Mouse (Mus musculus): ENCODE results near the gene Nrm. TPM values are rescaled to one million over a fixed set of nuclear protein-coding genes. Genes with fewer than 3 reads are reported as not detected.

Gene Nrm
- 1 to 10 TPM; 1.7 to 2.9 (median 1.8) TPM for total RNA-seq (2022)

DNA sequence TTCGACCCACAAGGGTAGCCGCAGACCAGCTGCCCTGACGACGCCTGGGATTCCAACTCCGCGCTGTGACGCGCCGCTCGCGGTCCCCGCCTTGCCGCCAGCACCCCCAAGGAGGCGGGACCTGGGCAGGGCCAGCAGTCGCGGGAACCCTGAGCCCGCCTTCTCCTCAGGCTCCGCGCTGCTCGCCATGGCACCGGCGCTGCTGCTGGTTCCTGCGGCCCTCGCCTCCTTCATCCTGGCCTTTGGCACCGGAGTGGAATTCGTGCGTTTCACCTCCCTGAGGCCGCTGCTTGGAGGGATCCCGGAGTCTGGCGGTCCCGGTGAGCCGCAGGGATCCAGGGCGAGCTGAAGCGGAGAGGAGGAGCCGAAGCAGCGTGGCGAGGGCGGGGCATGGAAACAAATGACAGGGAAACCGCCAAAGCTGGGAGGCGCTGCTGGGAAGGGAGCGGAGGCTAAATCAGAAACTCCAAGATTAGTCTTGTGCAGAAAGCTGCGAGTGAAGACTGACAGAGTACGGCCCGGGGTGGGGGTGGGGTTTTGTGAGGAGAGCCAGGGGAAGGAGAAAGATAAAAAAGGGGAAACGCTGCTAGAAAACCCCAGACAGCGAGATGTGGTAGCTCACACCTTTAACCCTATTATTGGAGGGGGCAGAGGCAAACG lies at the start of gene Nrm:
Gene Nrm (plus strand): TSS at position 121 of the 660 bp plus-strand sequence.
- peak; percentile 95 for DNase-seq (ENCODE audit: low spot score)

DNA sequence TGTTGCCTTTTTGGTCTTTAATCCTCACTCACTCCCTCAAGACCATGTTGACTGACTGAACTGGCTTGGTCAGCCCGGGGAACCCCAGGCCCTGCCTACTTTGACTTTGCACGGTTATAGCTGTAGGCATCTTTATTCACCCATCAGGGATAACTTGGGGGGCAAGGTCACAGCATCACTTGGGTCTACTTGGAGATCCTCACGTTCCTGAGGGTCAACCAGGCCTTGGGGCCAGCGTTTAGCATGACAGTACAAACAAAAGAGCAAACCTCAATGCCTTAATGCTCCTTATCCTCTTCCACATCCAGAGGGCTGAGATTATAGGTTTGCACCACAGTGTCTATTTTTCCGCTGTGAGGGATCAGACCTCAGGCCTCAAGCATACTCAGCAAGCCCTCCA lies 48.8 kb upstream of the Nrm start:
- no peak for DNase-seq (ENCODE audit: low spot score)

DNA sequence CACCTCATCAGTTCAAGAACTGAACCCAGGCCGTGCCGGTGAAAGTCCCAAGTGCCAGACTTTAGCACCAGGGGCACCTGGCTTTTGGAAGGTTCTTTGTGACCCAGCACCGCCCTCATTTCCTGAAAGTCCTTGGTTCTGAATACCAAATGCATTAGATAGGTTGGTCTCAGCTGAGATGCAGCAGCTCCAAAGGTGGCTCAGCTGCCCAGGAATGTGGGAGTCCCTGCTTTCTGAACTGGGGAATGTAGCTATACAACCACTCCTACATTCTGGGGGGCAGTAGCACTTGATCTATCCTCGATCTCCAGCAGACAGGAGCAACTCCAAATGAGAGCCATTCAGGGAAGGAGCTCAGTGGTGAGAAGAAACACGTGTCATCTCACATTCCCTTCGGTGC lies 48.4 kb upstream of the Nrm start:
- no peak for DNase-seq (ENCODE audit: low spot score)

DNA sequence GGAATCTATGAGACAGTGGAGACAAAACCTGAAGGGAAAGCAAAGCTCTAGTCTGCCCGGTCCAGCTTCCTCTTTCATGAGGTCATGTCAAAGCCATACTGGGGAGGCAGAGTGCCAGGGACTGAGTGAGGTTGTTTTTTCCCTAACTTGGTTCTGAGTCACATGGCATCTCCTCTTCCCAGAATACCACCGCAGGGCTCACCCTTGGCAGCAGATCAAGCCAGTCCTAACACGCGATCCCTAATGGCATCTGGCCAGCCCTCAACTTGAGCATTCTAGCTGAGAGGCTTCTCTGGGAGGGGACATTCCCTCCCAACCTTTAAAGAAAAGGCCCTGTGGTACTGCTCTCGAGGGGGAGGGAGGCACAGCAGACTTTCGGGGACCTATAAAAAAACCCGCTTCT lies 47.9 kb upstream of the Nrm start:
- DNase-seq (ENCODE audit: low spot score), result peak; percentile 96

DNA sequence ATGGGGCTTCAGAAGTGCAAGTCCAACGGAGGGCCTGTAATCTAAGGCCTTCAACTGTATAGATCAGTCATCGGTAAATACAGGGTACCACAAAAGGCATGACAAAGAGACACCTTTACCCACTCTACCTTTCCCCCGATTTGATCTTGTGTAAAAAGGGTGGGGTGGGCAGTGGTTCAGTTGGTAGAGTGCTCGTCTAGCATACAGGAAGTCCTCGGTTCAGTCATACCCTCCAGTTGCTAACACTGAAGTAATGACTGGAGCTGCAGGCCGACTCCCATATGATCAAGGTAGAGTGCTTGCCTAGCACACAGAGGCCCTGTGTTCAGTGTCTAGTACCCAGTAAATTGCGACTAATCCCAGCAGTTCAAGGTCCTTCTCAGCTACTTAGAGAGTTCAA lies 47.5 kb upstream of the Nrm start:
- DNase-seq (ENCODE audit: low spot score), result no peak

DNA sequence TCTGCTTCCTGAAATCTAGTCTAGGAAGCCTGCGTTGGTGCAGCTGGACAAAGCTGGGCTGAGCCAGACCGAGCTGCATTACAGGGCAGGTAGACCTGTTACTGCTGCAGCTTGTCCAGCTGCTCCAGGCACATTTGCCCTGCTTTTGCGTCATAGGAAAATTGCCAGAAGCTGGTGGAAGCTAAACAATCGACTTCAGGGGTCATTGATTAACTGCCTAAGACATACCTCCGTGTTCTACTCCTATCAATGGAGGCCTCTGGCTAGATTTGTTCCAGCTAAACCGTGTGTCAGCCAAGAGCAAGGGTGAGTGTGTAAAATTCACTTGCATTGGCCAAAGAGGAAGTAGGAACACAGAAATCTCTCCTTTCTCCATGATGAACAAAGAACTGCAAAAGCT lies 46.4 kb upstream of the Nrm start:
- no peak for DNase-seq (ENCODE audit: low spot score)

DNA sequence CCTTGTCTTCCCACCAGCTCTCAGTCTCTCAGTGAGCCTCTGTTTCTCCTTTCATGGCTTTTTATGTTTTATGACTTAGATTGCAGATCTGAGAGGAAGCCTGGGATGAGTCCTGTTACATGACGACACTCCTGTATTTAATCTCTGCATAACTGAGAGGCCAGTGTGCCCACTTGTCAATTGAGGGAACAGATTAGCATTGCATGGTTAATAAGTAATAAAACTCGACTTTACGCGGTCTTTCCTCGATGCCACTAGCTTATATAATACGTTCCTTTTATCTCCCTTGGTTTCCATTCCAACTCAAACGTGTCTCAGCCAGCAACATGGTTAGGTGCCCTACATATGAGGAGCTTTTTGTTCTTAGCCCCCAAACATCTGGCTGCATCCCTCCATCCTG lies 45.3 kb upstream of the Nrm start:
- no peak for DNase-seq (ENCODE audit: low spot score)

DNA sequence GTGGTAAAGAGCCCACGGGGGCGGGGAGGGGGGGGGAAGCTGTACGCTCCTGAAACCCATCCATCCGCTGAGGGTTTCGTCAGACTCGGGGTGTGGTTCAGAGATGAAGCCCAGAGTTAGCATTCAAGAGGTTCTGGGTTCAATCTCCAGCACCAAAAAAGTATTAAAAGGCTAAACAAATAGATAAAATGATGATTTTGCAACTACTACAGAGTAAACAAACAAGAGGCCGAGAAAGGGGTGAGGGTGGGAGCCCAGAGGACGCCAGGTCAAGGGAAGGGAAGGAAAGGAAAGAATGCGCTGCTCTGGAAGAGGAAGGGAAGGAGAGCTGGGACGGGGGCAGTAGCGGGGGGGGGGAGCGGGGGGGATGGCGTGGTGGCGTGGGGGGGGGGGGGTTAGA lies 44.4 kb upstream of the Nrm start:
- DNase-seq (ENCODE audit: low spot score), result no peak

DNA sequence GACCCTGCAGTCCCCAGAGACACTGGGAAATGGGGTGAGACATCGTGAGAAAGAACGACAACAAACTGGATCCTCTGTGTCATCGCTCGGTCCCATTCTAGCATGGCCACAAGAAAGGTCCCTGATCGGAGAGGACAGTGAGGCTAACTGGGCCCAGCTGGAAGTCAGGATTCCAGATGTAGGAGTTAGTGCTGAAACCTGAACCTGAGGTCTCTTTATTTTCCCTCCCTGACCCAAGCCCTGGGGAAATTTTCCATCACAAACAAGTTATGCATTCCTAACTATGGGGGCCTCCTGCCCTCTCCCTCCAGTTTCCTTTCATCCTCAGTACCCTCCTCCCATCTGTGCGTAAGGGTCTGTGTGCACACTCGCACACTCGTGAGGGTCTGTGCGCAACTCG lies 43.9 kb upstream of the Nrm start:
- DNase-seq (ENCODE audit: low spot score), result no peak

DNA sequence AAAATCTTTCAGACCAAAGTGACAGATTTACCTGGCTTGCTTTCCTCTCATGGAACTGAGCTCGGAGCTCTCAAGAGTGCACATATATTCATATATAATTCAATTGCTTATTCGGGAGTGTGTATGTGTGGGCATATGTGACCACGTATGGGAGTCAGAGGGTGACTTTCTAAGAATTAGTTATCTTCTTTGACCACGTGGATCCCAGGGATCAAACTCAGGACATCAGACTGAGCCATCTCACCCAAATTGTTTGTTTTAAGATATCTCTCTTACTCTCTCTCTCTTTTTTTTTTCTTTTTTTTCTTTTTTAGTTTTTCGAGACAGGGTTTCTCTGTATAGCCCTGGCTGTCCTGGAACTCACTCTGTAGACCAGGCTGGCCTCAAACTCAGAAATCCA lies 41.0 kb upstream of the Nrm start:
- no peak for DNase-seq (ENCODE audit: low spot score)

DNA sequence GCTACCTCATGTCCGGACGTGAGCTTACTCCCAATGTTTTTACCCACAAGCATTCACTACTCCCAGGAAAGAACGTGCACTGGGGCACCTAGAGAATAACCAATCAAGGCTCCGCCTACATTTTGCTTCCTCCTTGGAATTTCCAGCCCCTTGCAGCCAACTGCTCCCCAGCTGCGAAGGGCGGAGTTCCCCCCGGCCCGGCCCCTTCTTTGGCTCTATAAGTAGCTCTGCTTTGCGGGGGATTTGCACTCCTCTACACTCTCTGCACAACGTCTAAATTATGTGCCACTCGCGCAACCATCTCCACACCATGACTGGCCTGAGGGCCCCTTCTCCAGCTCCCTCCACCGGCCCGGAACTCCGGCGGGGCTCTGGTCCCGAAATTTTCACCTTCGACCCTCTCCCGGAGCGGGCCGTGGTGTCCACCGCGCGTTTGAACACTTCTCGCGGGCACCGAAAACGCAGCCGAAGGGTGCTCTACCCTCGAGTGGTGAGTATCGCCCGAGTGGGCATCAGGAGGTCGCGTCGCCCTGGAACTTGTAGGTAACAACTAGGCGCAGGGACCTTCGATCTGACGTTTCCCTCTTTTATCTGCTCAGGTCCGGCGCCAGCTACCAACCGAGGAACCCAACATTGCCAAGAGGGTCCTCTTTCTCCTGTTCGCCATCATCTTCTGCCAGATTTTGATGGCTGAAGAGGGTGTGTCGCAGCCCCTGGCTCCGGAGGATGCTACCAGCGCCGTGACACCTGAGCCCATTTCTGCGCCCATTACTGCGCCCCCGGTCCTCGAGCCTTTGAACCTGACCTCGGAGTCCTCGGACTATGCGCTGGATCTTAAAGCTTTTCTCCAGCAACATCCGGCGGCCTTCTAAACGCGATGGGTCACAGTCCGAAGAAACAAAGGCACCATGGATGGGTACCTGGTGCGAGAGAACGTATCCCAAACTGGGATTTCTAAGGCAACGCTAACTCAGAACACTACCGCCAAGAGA lies 39.4 kb upstream of the Nrm start, which contains the start of gene Ier3:
Gene Ier3 (plus strand): TSS at position 246 of the 992 bp plus-strand sequence.
- peak; percentile 92 for DNase-seq (ENCODE audit: low spot score)

DNA sequence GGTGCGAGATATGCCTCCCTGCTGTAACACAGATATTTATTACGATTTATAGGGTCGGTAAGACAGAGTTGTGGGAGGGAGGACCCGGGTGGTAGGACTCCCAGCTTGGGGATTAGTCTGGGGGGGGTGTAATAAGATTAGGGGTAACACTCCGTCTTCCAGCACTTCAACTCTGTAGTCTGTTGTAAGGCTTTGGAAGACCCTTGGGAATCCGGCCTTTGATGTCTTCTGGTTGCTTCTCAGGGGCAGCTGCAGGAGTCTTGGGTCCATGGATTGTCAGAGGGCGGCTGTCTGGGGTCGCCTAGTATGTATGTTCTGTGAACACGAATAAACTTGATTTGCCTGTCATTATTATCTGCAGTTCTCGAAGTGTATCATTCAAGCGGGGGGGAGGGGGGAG lies 38.6 kb upstream of the Nrm start:
- no peak for DNase-seq (ENCODE audit: low spot score)

DNA sequence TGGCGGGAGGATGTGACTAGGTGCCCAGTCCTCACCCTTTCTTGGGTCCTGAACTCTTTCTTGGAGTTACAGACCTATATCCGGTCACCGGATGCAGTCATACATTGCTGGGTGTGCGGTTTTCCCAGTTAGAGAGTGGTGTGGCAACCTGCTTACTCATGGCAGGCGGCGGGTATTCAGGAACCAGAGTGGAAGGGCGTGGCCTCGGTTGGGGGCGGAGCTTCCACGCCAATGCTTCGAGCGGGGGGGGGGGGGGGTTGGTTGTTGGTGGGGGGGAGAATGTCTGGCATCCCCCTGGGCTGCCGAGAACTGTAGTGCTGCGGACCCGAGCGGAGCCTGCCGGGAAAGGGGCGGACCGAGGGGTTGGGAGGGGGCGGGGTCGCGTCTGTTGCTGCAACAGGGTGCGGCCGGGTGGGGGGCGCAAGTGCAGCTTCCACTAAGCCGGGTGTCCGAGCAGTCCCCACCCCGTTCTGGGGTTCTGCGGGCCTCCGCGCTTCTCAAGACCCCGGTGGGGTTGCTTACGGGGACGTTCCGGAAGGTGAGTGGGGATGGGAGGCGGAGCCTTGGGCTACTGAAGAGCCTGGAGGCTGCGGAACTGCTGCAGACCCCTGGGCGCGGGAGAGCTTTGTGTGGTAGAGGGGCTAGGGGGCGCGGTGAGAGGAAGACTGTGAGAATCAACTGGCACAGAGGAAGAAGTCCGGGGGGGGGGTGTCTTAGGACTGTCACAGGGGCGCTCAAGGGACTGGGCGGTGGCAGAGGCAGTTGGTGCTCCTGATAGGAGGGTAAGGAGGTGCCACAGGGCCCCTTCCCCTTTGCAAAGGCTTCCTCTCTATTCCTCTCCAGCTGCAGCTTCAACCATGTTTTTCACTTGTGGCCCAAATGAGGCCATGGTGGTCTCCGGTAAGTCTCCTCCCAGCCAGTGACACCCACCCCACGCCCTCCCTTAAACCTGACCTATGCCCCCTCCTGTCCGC lies 37.9 kb upstream of the Nrm start, which contains the start of gene Flot1:
Gene Flot1 (plus strand): TSS at position 267 of the 974 bp plus-strand sequence.
- peak; percentile 85 for DNase-seq (ENCODE audit: low spot score)

DNA sequence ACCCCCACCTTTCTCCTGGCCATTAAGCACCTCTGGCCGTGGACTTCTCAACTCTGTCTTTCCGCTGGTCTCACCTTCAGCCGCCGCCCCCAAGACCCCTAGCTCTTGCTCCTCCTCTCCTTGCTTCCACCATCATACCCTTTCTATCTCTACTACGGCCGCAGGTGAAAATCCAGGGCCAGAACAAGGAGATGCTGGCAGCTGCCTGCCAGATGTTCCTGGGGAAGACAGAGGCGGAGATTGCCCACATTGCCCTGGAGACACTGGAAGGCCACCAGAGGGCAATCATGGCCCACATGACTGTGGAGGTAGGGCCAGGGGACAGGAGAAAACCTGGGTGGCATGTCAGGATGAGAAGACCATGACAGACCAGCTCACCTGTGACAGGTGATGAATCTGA lies 36.7 kb upstream of the Nrm start:
- no peak for DNase-seq (ENCODE audit: low spot score)

DNA sequence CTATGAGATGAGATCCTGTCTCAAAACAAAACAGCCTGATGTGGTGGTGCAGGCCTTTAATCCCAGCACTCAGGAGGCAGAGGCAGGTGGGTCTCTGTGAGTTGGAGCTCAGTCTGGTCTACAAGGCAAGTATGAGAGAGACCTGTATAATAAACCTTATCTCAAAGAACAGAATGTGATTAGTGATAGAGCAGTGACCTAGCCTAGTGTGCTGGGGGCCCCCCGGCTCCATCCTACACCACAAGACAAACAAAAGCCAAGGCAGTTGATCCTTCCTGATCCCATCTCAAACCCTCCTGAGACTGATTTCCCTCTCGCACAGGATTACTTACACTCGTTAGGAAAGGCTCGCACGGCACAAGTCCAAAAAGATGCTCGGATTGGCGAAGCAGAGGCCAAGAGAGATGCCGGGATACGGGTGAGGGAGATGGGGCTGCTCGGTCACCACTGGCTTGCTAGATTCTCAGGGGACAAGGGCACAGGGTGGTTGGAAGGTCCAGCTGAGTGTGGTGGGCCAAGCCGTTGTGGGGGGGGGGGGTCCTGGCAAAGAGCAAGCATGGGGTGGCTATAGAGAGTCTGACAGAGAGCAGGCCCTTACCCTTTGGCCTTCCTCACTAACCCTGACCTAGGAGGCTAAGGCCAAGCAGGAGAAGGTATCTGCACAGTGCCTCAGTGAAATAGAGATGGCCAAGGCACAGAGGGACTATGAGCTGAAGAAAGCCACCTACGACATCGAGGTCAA lies 35.8 kb upstream of the Nrm start:
- DNase-seq (ENCODE audit: low spot score), result no peak

DNA sequence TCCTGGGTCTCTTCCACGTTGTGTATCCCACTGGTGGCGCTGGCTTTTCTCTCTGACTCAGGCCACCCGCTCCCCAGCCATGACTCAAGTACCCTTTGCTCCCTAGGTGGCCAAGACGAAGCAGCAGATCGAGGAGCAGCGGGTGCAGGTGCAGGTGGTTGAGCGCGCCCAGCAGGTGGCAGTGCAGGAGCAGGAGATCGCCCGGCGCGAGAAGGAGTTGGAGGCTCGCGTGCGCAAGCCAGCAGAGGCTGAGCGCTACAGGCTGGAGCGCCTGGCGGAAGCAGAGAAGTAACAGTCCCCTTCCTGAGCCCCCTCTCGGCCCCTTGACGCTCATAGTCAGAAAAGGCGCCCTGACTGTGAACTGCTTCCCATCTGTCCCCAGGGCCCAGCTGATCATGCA lies 31.4 kb upstream of the Nrm start:
- no peak for DNase-seq (ENCODE audit: low spot score)

DNA sequence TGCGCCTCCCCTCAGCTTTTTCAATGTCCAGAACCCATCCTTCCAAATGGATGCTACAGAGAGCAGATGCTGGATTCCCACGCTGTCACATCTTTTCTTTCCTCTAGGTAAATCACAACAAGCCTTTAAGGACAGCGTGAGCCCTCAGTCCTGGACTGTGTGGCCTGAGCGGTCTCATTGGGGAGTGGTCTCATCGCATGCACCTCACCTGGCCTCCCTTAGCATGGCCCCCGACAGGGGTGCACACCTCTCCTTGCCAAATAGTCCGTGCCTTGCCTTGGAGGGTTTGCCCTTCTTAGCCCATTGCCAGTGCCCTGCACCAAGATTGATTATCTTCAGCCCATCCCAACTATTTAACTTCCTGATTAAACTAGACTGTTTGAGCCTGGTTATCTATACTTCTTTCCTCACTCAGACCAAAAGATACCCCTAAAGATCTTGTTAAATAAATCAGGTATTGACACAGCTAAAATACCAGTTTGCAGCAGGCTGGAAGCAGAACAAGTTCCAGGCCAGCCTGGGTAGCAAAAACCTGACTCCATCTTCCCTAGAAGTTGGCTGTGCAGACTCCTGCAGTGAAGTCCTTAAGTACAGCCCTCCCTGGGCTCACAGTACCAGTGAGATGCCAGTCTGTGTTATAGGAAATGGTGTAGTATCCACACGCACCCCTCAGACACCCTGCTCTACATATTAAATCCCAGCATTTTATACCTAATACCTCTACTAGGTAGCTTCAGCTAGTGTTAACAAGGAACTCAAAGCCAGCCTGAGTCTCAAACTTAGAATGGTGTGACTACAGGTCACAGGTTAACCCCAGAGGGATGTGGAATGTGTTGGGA lies 28.5 kb upstream of the Nrm start:
- DNase-seq (ENCODE audit: low spot score), result no peak

DNA sequence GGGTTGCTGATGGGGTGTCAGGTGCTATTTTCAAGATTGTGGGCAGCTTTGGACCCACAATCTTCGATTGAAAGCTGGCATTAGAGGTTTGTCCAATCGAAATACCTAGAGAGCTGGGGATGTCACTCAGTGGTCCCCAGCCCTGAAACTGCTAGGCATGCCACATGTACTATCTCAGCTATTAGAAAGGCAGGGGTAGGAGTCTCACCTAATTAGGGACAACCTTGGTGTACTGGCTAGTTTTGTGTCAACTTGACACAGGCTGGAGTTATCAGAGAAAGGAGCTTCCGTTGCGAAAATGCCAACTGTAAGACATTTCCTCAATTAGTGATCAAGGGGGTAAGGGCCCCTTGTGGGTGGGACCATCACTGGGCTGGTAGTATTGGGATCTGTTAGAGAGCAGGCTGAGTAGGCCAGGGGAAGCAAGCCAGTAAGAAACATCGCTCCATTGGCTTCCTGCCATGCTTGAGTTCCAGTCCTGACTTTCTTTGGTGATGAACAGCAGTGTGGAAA lies 27.8 kb upstream of the Nrm start:
- no peak for DNase-seq (ENCODE audit: low spot score)

DNA sequence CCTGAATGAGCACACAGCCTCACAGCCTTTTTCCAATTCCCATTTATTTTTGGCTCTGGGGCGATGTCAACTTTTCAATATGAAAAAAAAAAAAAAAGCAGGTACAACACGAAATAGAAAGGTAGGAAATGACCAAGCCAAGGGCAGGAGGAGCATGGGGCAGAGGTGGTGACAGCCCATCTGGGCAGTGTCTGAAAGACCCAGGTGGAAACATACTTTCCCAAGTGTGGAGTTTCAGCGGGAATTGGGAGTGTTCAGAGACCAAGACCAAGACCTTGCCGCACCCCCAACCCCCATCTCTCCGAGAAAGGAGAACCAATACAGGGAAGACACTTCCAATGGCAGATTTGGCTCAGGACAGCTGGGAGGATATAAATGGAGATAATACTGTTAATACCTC lies 27.2 kb upstream of the Nrm start:
- no peak for DNase-seq (ENCODE audit: low spot score)
